Mouse (Mus musculus) small intestine, adult 2 months (tissue): ENCODE results near the gene Arl6ip5. TPM values are rescaled to one million over a fixed set of nuclear protein-coding genes. Genes with fewer than 3 reads are reported as not detected.

Experiments used
- H3K27ac ChIP-seq: fragments of 200-500 bp; 2 replicates; pipeline ENCODE4 v1.5.1; 2012; ENCODE audit warnings: low read depth, low read length, control low read depth, inconsistent platforms; ENCODE audit not compliant: insufficient read depth
- H3K27me3 ChIP-seq: fragments of 200-500 bp; 2 replicates; pipeline ENCODE4 v1.6.1; 2012; ENCODE audit warnings: mild to moderate bottlenecking, moderate library complexity, low read length, inconsistent platforms; ENCODE audit not compliant: control insufficient read depth, insufficient read depth
- H3K36me3 ChIP-seq: fragments of 200-500 bp; 2 replicates; pipeline ENCODE4 v1.6.1; 2012; ENCODE audit warnings: mild to moderate bottlenecking, low read length, control low read depth, inconsistent platforms; ENCODE audit not compliant: control insufficient read depth, insufficient read depth
- H3K4me1 ChIP-seq: fragments of 200-500 bp; 2 replicates; pipeline ENCODE4 v1.6.1; 2012; ENCODE audit warnings: low read length, inconsistent platforms, mixed read lengths; ENCODE audit not compliant: control insufficient read depth, insufficient read depth, insufficient read length
- H3K4me3 ChIP-seq: fragments of 200-500 bp; 2 replicates; pipeline ENCODE4 v1.5.1; 2012; ENCODE audit warnings: low read depth, mild to moderate bottlenecking, control low read depth, inconsistent platforms, low read length, moderate library complexity
- CTCF ChIP-seq: fragments of 200-500 bp; IDR thresholded peaks from 2 replicates; pipeline ENCODE4 v1.5.1; 2012; ENCODE audit warnings: low read depth, mild to moderate bottlenecking, control low read depth, inconsistent platforms, low read length, moderate library complexity, mixed read lengths; ENCODE audit not compliant: insufficient replicate concordance, insufficient read length; ENCODE audit errors: extremely low read depth
- POLR2A ChIP-seq: fragments of 200-500 bp; IDR thresholded peaks from 2 replicates; pipeline ENCODE4 v1.6.1; 2012; ENCODE audit warnings: low read depth, mild to moderate bottlenecking, control low read depth, inconsistent platforms, low read length, moderate library complexity
- WGBS: fragments of 180-500 bp; shearing (Covaris S2); methylation state at CpG from one replicate; pipeline ENCODE4 v1.1.7; 2018; 5-methylcytosine and 5-hydroxymethylcytosine counted together
- polyA plus RNA-seq: library from polyadenylated mRNA; depleted of rRNA; stranded (reverse); fragments of >200 nt; gene quantifications from 2 replicates; pipeline ENCODE4 v1.2.3, GENCODE M21; 2012

Arl6ip5 gene
- polyA plus RNA-seq, 1 experiment = 22.8 TPM

DNA sequence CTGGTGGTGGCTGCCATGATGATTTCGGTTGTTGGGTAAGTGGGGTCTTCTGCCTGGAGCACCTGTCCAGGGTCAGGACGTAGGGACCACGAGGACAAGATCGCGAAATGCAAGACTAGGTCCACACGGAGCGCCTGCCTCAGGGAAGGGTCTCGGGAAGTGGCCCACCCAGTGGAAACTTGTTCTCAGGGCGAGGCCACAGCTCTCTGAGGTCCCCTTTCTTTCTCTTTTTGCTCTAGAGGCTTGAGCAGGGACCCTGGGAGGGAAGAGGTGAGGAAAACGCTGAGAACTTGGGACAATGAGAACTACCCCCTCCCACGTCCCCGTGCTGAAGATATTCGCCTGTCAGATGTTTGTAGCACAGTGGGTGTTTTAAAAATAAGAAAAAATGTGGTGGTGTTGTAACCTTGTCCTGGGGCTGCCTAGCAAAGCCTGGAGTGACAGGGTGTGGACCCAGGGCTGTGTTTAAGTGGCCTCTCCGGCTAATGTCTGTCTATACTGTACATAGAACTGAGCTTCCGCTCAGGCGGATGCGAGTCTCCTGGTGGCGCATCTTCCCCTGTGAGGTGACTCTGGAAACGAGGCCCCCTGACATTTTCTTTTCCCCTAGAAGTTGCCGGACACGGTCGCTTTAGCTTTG is 593 bp downstream of the Arl6ip5 start:
- TF ChIP-seq POLR2A (0 out of 2 replicates have a peak, but pooled peaks have one; percentile 2), CTCF (peak; percentile 17; the same call in 1 of the 2 replicates)
- H3K4me1 ChIP-seq = peaks cover 6% of the 10 kb centered on the region; the same call in 1 of the 2 replicates
- WGBS = 1% methylated on average over 22 of the region's 22 CpGs
- peak overlapping the region; percentile 74 for H3K27ac ChIP-seq
- H3K36me3 ChIP-seq = no peaks in the 10 kb centered on the region
- no peaks in the 10 kb centered on the region for H3K27me3 ChIP-seq
- H3K4me3 ChIP-seq = peak overlapping the region; percentile 93

- H3K27ac ChIP-seq = 0 out of 2 replicates have a peak overlapping the region, but pooled peaks have one; percentile 4
- H3K4me3 ChIP-seq = peak overlapping the region; percentile 49
- peaks cover 6% of the 10 kb centered on the region; the same call in 1 of the 2 replicates for H3K4me1 ChIP-seq
- 25% methylated on average over 12 of the region's 12 CpGs for WGBS
- TF ChIP-seq CTCF (no peak), POLR2A (no peak)
- H3K27me3 ChIP-seq = no peaks in the 10 kb centered on the region
- no peaks in the 10 kb centered on the region for H3K36me3 ChIP-seq
Measured at GRCm38 (mm10) chr6:97211981-97212380, 1.5 kb downstream of the Arl6ip5 start.

- no peak overlapping the region for H3K27ac ChIP-seq
- 58% methylated on average over 4 of the region's 4 CpGs for WGBS
- no peak for TF ChIP-seq CTCF
- no peak for TF ChIP-seq POLR2A
- no peaks in the 10 kb centered on the region for H3K27me3 ChIP-seq
- H3K36me3 ChIP-seq = no peaks in the 10 kb centered on the region
- no peak overlapping the region for H3K4me3 ChIP-seq
- H3K4me1 ChIP-seq = peaks cover 6% of the 10 kb centered on the region; the same call in 1 of the 2 replicates
Measured at GRCm38 (mm10) chr6:97216154-97216821, 5.8 kb downstream of the Arl6ip5 start.

DNA sequence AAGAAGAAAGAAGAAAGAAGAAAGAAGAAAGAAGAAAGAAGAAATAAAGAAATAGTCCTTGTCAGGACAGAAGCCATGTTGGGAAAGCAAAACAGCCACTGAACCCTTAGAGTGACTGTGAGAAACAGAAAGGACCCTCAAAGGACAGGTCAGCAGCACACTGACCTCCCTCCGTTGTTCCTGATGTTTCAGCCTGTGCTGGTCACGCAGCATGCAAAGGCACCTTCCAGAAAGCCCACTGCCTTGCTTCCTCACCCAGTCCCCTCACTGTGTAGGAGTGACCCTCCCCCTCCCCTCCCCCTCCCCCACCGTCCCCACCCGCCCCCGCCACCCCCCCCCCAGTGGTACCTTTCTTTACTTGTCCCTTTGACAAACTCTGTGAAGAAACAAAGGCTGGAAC is 10.2 kb downstream of the Arl6ip5 start:
- TF ChIP-seq POLR2A (no peak), CTCF (no peak)
- H3K4me1 ChIP-seq = peaks cover 11% of the 10 kb centered on the region; the same call in 1 of the 2 replicates
- H3K27ac ChIP-seq = no peak overlapping the region
- peaks cover 2% of the 10 kb centered on the region for H3K36me3 ChIP-seq
- 79% methylated on average over 4 of the region's 5 CpGs for WGBS
- no peaks in the 10 kb centered on the region for H3K27me3 ChIP-seq
- no peak overlapping the region for H3K4me3 ChIP-seq

GRCm38 (mm10) chr6:97221205-97222025 is 10.9 kb downstream of the Arl6ip5 start:
- peak overlapping the region; percentile 60; the same call in 1 of the 2 replicates for H3K27ac ChIP-seq
- H3K36me3 ChIP-seq = peaks cover 4% of the 10 kb centered on the region
- no peak for TF ChIP-seq POLR2A
- no peak for TF ChIP-seq CTCF
- WGBS = 74% methylated on average over 15 of the region's 15 CpGs
- no peaks in the 10 kb centered on the region for H3K27me3 ChIP-seq
- peaks cover 11% of the 10 kb centered on the region; the same call in 1 of the 2 replicates for H3K4me1 ChIP-seq
- no peak overlapping the region for H3K4me3 ChIP-seq

DNA sequence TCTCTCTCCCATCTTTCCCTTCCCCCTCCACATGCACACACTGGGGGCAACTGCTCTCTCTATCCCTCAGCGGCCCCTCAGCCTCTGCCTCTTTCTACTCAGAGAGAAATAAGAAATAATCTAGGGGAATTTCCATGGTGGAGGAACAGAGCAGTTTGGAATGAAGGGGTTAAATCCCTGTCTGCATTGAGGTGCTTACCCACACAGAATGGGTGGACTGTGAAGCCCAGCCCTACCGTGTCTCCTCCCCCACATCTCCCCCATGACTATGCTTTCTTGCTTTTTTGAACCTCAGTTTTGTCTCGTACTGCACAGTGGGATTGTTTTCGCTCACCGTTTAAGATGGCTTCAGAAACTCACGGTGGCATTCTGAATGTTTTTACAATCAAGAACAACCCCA is 11.8 kb downstream of the Arl6ip5 start:
- peaks cover 11% of the 10 kb centered on the region; the same call in 1 of the 2 replicates for H3K4me1 ChIP-seq
- TF ChIP-seq CTCF = no peak
- no peak for TF ChIP-seq POLR2A
- H3K27me3 ChIP-seq = no peaks in the 10 kb centered on the region
- peaks cover 4% of the 10 kb centered on the region for H3K36me3 ChIP-seq
- 64% methylated on average over 6 of the region's 6 CpGs for WGBS
- H3K4me3 ChIP-seq = no peak overlapping the region
- H3K27ac ChIP-seq = peak overlapping the region; percentile 60
